Mouse (Mus musculus): ENCODE data around the gene Slc4a3. TPM values are rescaled to one million over a fixed set of nuclear protein-coding genes. Genes with fewer than 3 reads are reported as not detected.

Gene Slc4a3
- polyA plus RNA-seq, 1 experiment from 2014 or later, result 50.4 TPM

DNA sequence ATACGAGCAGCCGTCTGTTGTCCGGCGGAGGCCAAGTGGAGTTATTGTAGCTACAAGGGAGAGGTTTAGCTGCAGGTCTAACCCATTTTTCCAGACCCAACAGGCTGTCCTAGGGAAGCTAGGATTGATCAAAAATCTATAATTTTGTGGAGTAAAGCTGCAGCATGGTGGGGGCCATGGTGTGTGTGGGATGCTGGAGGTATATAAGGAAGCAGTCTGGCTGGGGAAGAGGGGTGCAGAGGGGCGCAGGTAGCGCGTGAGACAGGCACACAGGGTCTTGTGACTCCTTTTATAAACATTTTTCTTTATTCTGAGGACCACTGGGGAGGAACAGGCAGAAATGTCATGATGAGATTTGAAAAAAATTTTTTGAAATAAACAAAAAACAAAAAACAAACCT, 57.5 kb downstream of the Slc4a3 start:
- H3K9ac ChIP-seq (replicated peaks; ENCODE audit: low read depth, low read length), result no peak overlapping the region
- peaks cover 6% of the 10 kb centered on the region; the same call in 1 of the 2 replicates for H3K27me3 ChIP-seq (replicated peaks; ENCODE audit: control insufficient read depth, insufficient read depth, low read length)
- no peaks in the 10 kb centered on the region for H3K9me3 ChIP-seq (ENCODE audit: control insufficient read depth, low read length)
- H3K27ac ChIP-seq (ENCODE audit: low read length), result no peak overlapping the region
- peaks cover under 1% of the 10 kb centered on the region; the same call in 1 of the 2 replicates for H3K4me1 ChIP-seq (replicated peaks; ENCODE audit: control insufficient read depth, insufficient read depth, low read length)
- no peaks in the 10 kb centered on the region for H3K36me3 ChIP-seq (ENCODE audit: control insufficient read depth, insufficient read depth)
- ATAC-seq, result peak; percentile 47; the same call in 1 of the 2 replicates
- WGBS, result 89% methylated on average over 7 of the region's 7 CpGs
- no peak overlapping the region for H3K4me3 ChIP-seq (replicated peaks; ENCODE audit: low read length)
- H3K4me2 ChIP-seq (ENCODE audit: low read length), result no peak overlapping the region

DNA sequence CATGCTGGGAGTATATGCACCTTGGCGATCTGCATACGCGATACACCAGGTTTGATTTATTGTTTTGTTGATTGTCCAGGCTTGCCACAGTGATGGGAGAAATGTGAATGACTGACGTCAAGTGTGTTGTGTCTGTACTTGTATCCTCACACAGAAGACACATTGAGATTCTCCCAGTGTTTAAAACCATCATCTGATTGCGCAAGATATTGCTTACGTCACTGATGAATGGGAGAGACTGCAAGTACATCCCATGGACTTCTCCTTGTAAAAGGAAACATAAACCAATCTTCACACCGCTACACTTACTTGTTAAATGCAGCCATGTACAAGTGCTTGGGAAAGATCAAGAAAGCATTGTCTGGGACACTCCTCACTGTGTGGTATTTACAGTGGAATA, 62.2 kb downstream of the Slc4a3 start:
- Histone ChIP-seq H3K36me3 (ENCODE audit: control insufficient read depth, insufficient read depth) (no peaks in the 10 kb centered on the region), H3K9me3 (ENCODE audit: control insufficient read depth, low read length) (no peaks in the 10 kb centered on the region), H3K4me1 (replicated peaks; ENCODE audit: control insufficient read depth, insufficient read depth, low read length) (peaks cover 12% of the 10 kb centered on the region; the same call in 1 of the 2 replicates), H3K9ac (replicated peaks; ENCODE audit: low read depth, low read length) (no peak overlapping the region), H3K4me2 (ENCODE audit: low read length) (no peak overlapping the region), H3K27me3 (replicated peaks; ENCODE audit: control insufficient read depth, insufficient read depth, low read length) (no peaks in the 10 kb centered on the region), H3K27ac (ENCODE audit: low read length) (no peak overlapping the region), H3K4me3 (replicated peaks; ENCODE audit: low read length) (no peak overlapping the region)
- ATAC-seq, result 0 out of 2 replicates have a peak, but pooled peaks have one; percentile 8
- 91% methylated on average over 7 of the region's 7 CpGs for WGBS

DNA sequence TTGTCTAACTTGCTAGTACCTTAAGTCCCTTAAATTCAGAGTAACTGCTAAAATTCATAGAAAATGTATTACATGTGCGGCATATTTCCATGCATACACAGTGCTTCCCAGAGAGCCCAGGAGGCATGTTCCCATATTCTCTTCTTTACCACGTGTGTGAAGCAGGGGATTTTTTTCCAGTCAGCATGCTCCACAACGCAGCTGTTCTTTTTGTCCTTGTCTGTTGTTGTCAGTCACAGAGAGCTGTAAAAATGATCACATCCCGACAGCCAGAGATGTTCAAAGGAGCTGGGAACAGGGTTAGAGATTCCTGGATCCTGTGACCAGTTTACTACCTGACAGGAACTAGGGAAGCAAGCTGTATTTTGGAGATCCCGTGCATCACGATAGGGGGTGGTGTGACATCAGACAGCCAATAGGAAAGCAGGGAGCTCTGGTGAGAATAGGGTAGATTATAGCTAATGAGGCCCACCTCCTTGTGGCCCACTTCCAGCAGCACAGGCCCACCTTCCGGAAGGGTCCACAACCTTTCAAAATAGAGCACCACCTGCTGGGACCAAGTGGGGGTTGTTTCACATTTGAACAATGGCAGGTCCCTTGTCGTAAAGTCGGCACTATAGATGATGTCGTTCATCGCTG, 62.7 kb downstream of the Slc4a3 start:
- Histone ChIP-seq H3K27me3 (replicated peaks; ENCODE audit: control insufficient read depth, insufficient read depth, low read length) (no peaks in the 10 kb centered on the region), H3K36me3 (ENCODE audit: control insufficient read depth, insufficient read depth) (no peaks in the 10 kb centered on the region), H3K4me1 (replicated peaks; ENCODE audit: control insufficient read depth, insufficient read depth, low read length) (peaks cover 12% of the 10 kb centered on the region; the same call in 1 of the 2 replicates), H3K9me3 (ENCODE audit: control insufficient read depth, low read length) (no peaks in the 10 kb centered on the region), H3K27ac (ENCODE audit: low read length) (no peak overlapping the region), H3K9ac (replicated peaks; ENCODE audit: low read depth, low read length) (0 out of 2 replicates have a peak overlapping the region, but pooled peaks have one; percentile 14), H3K4me2 (ENCODE audit: low read length) (peak overlapping the region; percentile 28), H3K4me3 (replicated peaks; ENCODE audit: low read length) (no peak overlapping the region)
- peak; percentile 72 for ATAC-seq
- whole genome bisulfite sequencing, result 37% methylated on average over 11 of the region's 11 CpGs

DNA sequence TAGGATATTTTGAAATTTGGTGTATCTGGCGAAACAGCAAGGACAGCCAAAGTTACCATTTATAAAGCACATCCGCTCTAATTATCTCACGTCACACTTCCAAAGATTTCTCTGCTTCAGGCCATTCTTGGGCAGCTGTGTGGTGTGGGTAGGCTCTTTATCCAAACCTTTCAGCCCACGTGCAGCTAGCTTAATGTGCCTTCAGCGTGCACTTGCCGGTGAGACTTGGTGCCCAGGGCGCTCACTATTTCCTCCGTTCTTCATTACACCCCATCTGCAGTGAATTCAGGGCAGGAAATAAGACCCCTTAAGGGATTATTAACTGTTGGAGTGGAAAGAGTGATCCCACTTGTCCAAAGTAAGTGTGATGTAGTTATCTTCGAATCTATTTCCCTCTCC, 63.2 kb downstream of the Slc4a3 start:
- H3K4me2 ChIP-seq (ENCODE audit: low read length), result no peak overlapping the region; the same call in 1 of the 2 replicates
- H3K9me3 ChIP-seq (ENCODE audit: control insufficient read depth, low read length), result no peaks in the 10 kb centered on the region
- no peak overlapping the region for H3K4me3 ChIP-seq (replicated peaks; ENCODE audit: low read length)
- H3K36me3 ChIP-seq (ENCODE audit: control insufficient read depth, insufficient read depth), result no peaks in the 10 kb centered on the region
- 64% methylated on average over 9 of the region's 9 CpGs for WGBS
- H3K27me3 ChIP-seq (replicated peaks; ENCODE audit: control insufficient read depth, insufficient read depth, low read length), result no peaks in the 10 kb centered on the region
- no peak overlapping the region for H3K9ac ChIP-seq (replicated peaks; ENCODE audit: low read depth, low read length)
- H3K27ac ChIP-seq (ENCODE audit: low read length), result no peak overlapping the region
- peaks cover 12% of the 10 kb centered on the region; the same call in 1 of the 2 replicates for H3K4me1 ChIP-seq (replicated peaks; ENCODE audit: control insufficient read depth, insufficient read depth, low read length)
- ATAC-seq, result no peak

DNA sequence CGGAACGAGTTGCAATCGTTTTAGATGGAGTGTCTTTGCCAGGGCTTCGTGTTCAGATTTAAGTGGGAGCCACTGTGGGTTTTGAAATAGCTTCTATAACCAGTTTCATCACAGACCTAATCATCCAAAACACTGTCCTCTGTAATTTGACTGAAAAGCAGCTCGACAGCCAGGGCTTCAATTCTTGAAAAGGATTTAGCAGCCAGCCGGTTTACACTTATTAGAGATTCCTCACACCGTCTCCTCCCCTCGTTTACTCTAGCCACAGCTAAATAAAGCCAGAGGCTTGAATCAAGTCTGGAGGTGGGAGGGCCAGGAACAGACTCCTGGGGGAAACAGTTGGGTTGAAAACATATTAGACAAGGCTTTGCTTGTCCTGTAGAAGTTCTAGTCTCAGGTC, 64.5 kb downstream of the Slc4a3 start:
- Histone ChIP-seq H3K27me3 (replicated peaks; ENCODE audit: control insufficient read depth, insufficient read depth, low read length) (no peaks in the 10 kb centered on the region), H3K27ac (ENCODE audit: low read length) (peak overlapping the region; percentile 12), H3K4me2 (ENCODE audit: low read length) (no peak overlapping the region), H3K9me3 (ENCODE audit: control insufficient read depth, low read length) (no peaks in the 10 kb centered on the region), H3K36me3 (ENCODE audit: control insufficient read depth, insufficient read depth) (no peaks in the 10 kb centered on the region), H3K4me3 (replicated peaks; ENCODE audit: low read length) (no peak overlapping the region), H3K4me1 (replicated peaks; ENCODE audit: control insufficient read depth, insufficient read depth, low read length) (peaks cover 12% of the 10 kb centered on the region; the same call in 1 of the 2 replicates), H3K9ac (replicated peaks; ENCODE audit: low read depth, low read length) (no peak overlapping the region)
- 23% methylated on average over 8 of the region's 8 CpGs for WGBS
- no peak for ATAC-seq

Other genes starting within 250 kb of the Slc4a3 start
- 146 and 150 TPM in 2 replicates for gene Dnpep, start 228.3 kb upstream of the Slc4a3 start, polyA plus RNA-seq (2015; fragmentation: Nextera tagmentation; extraction: Ambion mirVana)
- 1.2 and 1.5 TPM in 2 replicates for gene Des, start 185.9 kb upstream of the Slc4a3 start, polyA plus RNA-seq (2015; fragmentation: Nextera tagmentation; extraction: Ambion mirVana)
- gene Speg, start 171.0 kb upstream of the Slc4a3 start, polyA plus RNA-seq (2015; fragmentation: Nextera tagmentation; extraction: Ambion mirVana), result 10.7 and 12.9 TPM in 2 replicates
- gene Gmppa, start 110.3 kb upstream of the Slc4a3 start, polyA plus RNA-seq (2015; fragmentation: Nextera tagmentation; extraction: Ambion mirVana), result 86.4 and 93.1 TPM in 2 replicates
- gene Asic4, start 95.8 kb upstream of the Slc4a3 start, polyA plus RNA-seq (2015; fragmentation: Nextera tagmentation; extraction: Ambion mirVana), result 4.0 and 7.2 TPM in 2 replicates
- gene Chpf, start 67.0 kb upstream of the Slc4a3 start, polyA plus RNA-seq (2015; fragmentation: Nextera tagmentation; extraction: Ambion mirVana), result 28.1 and 29.2 TPM in 2 replicates
- gene Tmem198, start 66.7 kb upstream of the Slc4a3 start, polyA plus RNA-seq (2015; fragmentation: Nextera tagmentation; extraction: Ambion mirVana), result 59.8 and 60.5 TPM in 2 replicates
- gene Obsl1, start 39.8 kb upstream of the Slc4a3 start, polyA plus RNA-seq (2015; fragmentation: Nextera tagmentation; extraction: Ambion mirVana), result 19.6 and 21.6 TPM in 2 replicates
- 13.7 and 18.1 TPM in 2 replicates for gene Inha, start 39.2 kb upstream of the Slc4a3 start, polyA plus RNA-seq (2015; fragmentation: Nextera tagmentation; extraction: Ambion mirVana)
- gene Stk11ip, start 24.7 kb upstream of the Slc4a3 start, polyA plus RNA-seq (2015; fragmentation: Nextera tagmentation; extraction: Ambion mirVana), result 16.7 and 22.4 TPM in 2 replicates

Data from forebrain, embryonic 16.5 days (tissue).